Mouse (Mus musculus): ENCODE results near the gene Gm45261.

The Gm45261 gene
- long read RNA-seq, experiment 1: 0 reads
- long read RNA-seq, experiment 2: 0 reads

GRCm38 (mm10) chr1:80461348-80461747 is at the start of gene Gm45261:
Gene Gm45261 (minus strand): TSS chr1:80461448.
- intact Hi-C loops (cut with DNase I): no loop called here

GRCm38 (mm10) chr1:80504757-80505156 is 43.5 kb upstream of the Gm45261 start:
- intact Hi-C loops (cut with DNase I): loop anchor here (5.0 kb wide), 1 partner anchor 92 kb away; no protein-coding TSS in a partner anchor

- intact Hi-C loops (cut with DNase I): no loop called here
These were observed 42.8 kb upstream of the Gm45261 start for GRCm38 (mm10) chr1:80504081-80504480.

GRCm38 (mm10) chr1:80502456-80503165 is 41.4 kb upstream of the Gm45261 start:
- intact Hi-C loops (cut with DNase I): no loop called here

- intact Hi-C loops (cut with DNase I): no loop called here
These were observed 38.0 kb upstream of the Gm45261 start for GRCm38 (mm10) chr1:80499264-80499663.

GRCm38 (mm10) chr1:80496360-80496759 is 35.1 kb upstream of the Gm45261 start:
- intact Hi-C loops (cut with DNase I): no loop called here

- intact Hi-C loops (cut with DNase I): no loop called here
These were observed 22.2 kb upstream of the Gm45261 start for GRCm38 (mm10) chr1:80483419-80483818.

- intact Hi-C loops (cut with DNase I): no loop called here
These were observed 13.7 kb upstream of the Gm45261 start for GRCm38 (mm10) chr1:80474942-80475341.

- intact Hi-C loops (cut with DNase I): no loop called here
These were observed 11.1 kb upstream of the Gm45261 start for GRCm38 (mm10) chr1:80472395-80472794.

- intact Hi-C loops (cut with DNase I): no loop called here
These were observed 1.3 kb downstream of the Gm45261 start for GRCm38 (mm10) chr1:80459923-80460322.

- intact Hi-C loops (cut with DNase I): no loop called here
These were observed 1.8 kb downstream of the Gm45261 start for GRCm38 (mm10) chr1:80459477-80459876.

- intact Hi-C loops (cut with DNase I): no loop called here
These were observed 7.3 kb downstream of the Gm45261 start for GRCm38 (mm10) chr1:80453971-80454370.

- intact Hi-C loops (cut with DNase I): no loop called here
These were observed 9.2 kb downstream of the Gm45261 start for GRCm38 (mm10) chr1:80451914-80452549.

GRCm38 (mm10) chr1:80447554-80447953 is 13.7 kb downstream of the Gm45261 start:
- intact Hi-C loops (cut with DNase I): no loop called here

GRCm38 (mm10) chr1:80440911-80441310 is 20.3 kb downstream of the Gm45261 start:
- intact Hi-C loops (cut with DNase I): no loop called here

- intact Hi-C loops (cut with DNase I): no loop called here
These were observed 22.7 kb downstream of the Gm45261 start for GRCm38 (mm10) chr1:80438506-80438905.

GRCm38 (mm10) chr1:80427946-80428345 is 33.3 kb downstream of the Gm45261 start:
- intact Hi-C loops (cut with DNase I): no loop called here

- intact Hi-C loops (cut with DNase I): no loop called here
These were observed 33.8 kb downstream of the Gm45261 start for GRCm38 (mm10) chr1:80427425-80427824.

GRCm38 (mm10) chr1:80424666-80425065 is 36.6 kb downstream of the Gm45261 start:
- intact Hi-C loops (cut with DNase I): no loop called here

- intact Hi-C loops (cut with DNase I): loop anchor here (10.0 kb wide), 1 partner anchor 306 kb away; no protein-coding TSS in a partner anchor
These were observed 42.8 kb downstream of the Gm45261 start for GRCm38 (mm10) chr1:80418321-80419045.

- intact Hi-C loops (cut with DNase I): loop anchor here (10.0 kb wide), 1 partner anchor 308 kb away; no protein-coding TSS in a partner anchor
These were observed 44.9 kb downstream of the Gm45261 start for GRCm38 (mm10) chr1:80416329-80416728.

- intact Hi-C loops (cut with DNase I): loop anchor here (5.0 to 10.0 kb wide), 2 partner anchors 95 to 312 kb away; no protein-coding TSS in a partner anchor
These were observed 48.7 kb downstream of the Gm45261 start for GRCm38 (mm10) chr1:80412521-80412920.
